Mouse (Mus musculus) midbrain, postnatal 0 days (tissue): ENCODE results near the gene Gm10964. TPM values are rescaled to one million over a fixed set of nuclear protein-coding genes. Genes with fewer than 3 reads are reported as not detected.

Source experiments
- ATAC-seq: fragments of 200-750 bp; cut with Nextera tagmentation; 2 replicates; pipeline ENCODE4 v1.8.0; 2017; ENCODE audit warnings: moderate number of reproducible peaks, mild to moderate bottlenecking, moderate TSS enrichment, moderate library complexity; ENCODE audit not compliant: low FRiP score
- DNase-seq: peaks from one replicate; pipeline ENCODE4 v3.0.0-alpha.2; 2015; ENCODE audit warnings: low spot score
- H3K27ac ChIP-seq: fragments of 300-500 bp; sonication (generic); 2 replicates; pipeline ENCODE4 v1.5.1; 2014; ENCODE audit warnings: low read depth, mild to moderate bottlenecking, low read length, mixed read lengths
- H3K27me3 ChIP-seq: fragments of 300-500 bp; sonication (generic); 2 replicates; pipeline ENCODE4 v1.6.1; 2014; ENCODE audit warnings: low read length, control low read depth, mixed read lengths; ENCODE audit not compliant: insufficient read depth
- H3K36me3 ChIP-seq: fragments of 300-500 bp; sonication (generic); 2 replicates; pipeline ENCODE4 v1.6.1; 2014; ENCODE audit warnings: low read length, control low read depth, mixed read lengths; ENCODE audit not compliant: insufficient read depth
- H3K4me1 ChIP-seq: fragments of 300-500 bp; sonication (generic); 2 replicates; pipeline ENCODE4 v1.6.1; 2014; ENCODE audit warnings: mild to moderate bottlenecking, control low read depth, antibody characterized with exemption, low read length, mixed read lengths; ENCODE audit not compliant: insufficient read depth
- H3K4me2 ChIP-seq: fragments of 300-500 bp; sonication (generic); 2 replicates; pipeline ENCODE4 v1.6.1; 2014; ENCODE audit warnings: low read depth, mild to moderate bottlenecking, low read length, mixed read lengths; ENCODE audit not compliant: poor library complexity, severe bottlenecking
- H3K4me3 ChIP-seq: fragments of 300-500 bp; sonication (generic); 2 replicates; pipeline ENCODE4 v1.5.1; 2014; ENCODE audit warnings: low read depth, mild to moderate bottlenecking, low read length, moderate library complexity
- H3K9ac ChIP-seq: fragments of 300-500 bp; sonication (generic); replicated peaks from 2 replicates; pipeline ENCODE4 v1.6.1; 2014; ENCODE audit warnings: mild to moderate bottlenecking, low read length, moderate library complexity, mixed read lengths; ENCODE audit not compliant: poor library complexity, severe bottlenecking
- H3K9me3 ChIP-seq: fragments of 300-500 bp; sonication (generic); 2 replicates; pipeline ENCODE4 v1.6.1; 2016; ENCODE audit warnings: low read length, control low read depth
- CTCF ChIP-seq: IDR thresholded peaks from 2 replicates; pipeline ENCODE4 v1.5.1; 2016; ENCODE audit warnings: antibody characterized with exemption, mild to moderate bottlenecking
- WGBS: fragments of 180-500 bp; shearing (Covaris S2); extraction: QIAGEN DNeasy Blood & Tissue Kit; methylation state at CpG from one replicate; pipeline ENCODE4 v1.1.7; 2014; 5-methylcytosine and 5-hydroxymethylcytosine counted together
- polyA plus RNA-seq: library from polyadenylated mRNA; unstranded; fragments of >200 nt; fragmentation: Nextera tagmentation; extraction: Ambion mirVana; gene quantifications from 2 replicates; pipeline ENCODE4 v1.2.1, GENCODE M21; 2015
- total RNA-seq: library from RNA; depleted of rRNA; stranded (reverse); fragments of >200 nt; gene quantifications from 2 replicates; pipeline ENCODE4 v1.2.3, GENCODE M21; 2014

Gene Gm10964
- total and polyA plus RNA-seq, 2 experiments from 2014 or later: not detected

DNA sequence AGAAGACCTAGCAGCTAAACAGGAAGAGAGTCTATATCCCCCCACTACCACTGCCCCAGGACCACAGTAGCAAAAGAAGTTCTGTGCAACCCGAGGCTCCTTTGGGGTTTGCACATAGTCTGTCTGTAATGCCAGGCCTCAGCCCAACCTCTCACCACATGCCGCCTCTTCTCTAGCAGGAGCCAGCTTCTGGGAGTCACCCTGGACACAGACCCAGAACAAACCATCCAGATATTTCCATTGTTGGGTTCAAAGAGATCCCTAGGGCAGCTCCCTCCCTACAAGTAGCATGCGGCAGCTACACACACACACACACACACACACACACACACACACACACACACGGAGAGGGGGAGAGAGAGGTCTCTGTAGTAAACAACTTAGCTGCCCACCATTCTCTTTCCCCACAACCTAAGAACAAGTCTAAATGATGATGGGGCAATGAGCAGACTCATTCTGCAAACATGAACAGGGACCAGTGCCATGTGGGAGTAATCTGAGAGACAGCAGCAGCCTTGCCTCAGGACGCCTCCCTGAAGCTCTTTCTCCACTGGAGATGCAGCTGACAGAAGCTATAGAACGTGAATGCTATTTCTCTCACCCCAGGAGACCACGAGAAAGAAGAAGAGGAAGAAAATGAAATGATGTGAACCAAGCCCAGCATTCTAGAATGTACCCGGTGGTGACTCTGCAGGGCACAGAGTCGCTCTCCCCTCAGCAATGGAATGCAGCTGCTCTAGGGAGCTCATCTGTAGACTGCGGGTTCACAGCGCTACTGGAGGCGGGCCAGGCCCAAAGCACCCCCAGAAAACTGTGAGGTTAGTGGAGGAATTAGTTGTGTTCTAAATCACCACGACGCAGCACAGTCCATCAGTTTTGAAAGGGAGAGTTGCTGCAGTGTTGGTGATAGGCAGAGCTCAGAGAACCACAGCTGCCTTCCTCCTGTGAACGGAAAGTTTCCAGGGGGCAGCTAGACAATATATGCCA, 22.1 kb upstream of the Gm10964 start:
- H3K27ac ChIP-seq: no peak overlapping the region
- H3K4me1 ChIP-seq: no peaks in the 10 kb centered on the region; the same call in 1 of the 2 replicates
- no peak overlapping the region for H3K4me3 ChIP-seq
- H3K4me2 ChIP-seq: no peak overlapping the region
- no peaks in the 10 kb centered on the region for H3K9me3 ChIP-seq
- H3K36me3 ChIP-seq: no peaks in the 10 kb centered on the region
- no peak overlapping the region for H3K9ac ChIP-seq
- TF ChIP-seq CTCF: no peak
- ATAC-seq (no peak), DNase-seq (no peak)
- H3K27me3 ChIP-seq: no peaks in the 10 kb centered on the region
- 38% methylated on average over 15 of the region's 15 CpGs for WGBS

DNA sequence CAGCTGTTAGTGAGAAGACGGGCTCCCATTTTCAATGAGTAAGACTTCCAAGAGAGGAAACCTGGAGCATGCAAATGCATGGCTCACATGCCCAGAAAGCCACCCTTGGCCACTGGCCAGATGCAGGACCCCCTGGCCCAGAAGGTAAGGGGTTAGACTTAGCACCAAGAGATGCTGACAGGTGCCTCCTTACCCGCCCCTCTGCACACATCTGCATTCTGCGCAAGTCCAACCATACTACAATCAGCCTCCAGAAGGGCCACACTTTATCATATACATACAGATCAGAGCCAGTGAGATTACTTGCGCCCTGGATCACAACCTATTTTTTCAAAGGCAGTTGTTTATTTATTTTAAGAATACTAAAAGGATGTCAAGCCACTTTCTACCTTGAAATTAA, 20.4 kb upstream of the Gm10964 start:
- no peaks in the 10 kb centered on the region; the same call in 1 of the 2 replicates for H3K4me1 ChIP-seq
- H3K27ac ChIP-seq: no peak overlapping the region
- H3K9ac ChIP-seq: no peak overlapping the region
- TF ChIP-seq CTCF: no peak
- 90% methylated on average over 4 of the region's 4 CpGs for WGBS
- H3K27me3 ChIP-seq: no peaks in the 10 kb centered on the region
- no peaks in the 10 kb centered on the region for H3K9me3 ChIP-seq
- ATAC-seq (no peak), DNase-seq (no peak)
- H3K36me3 ChIP-seq: no peaks in the 10 kb centered on the region
- H3K4me3 ChIP-seq: no peak overlapping the region
- H3K4me2 ChIP-seq: no peak overlapping the region

DNA sequence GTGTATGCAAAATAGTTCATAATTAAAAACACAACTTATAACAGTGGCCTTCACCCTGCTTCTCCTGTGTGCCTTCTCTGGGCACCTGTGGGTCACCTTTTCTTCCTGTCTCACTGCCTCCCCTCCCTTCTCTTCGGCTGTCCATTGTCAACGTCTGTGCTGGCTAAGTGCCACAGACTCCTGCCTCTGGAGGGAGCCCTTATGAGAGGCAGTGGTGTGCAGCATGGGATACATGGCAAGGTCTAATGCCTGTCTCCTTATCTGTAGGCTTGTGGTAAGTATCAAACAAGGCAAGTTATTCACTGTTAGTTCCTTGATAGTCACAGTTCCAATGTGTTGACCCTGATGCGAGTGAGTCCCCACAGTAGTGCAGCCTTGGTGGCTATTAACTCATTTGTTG, 15.0 kb upstream of the Gm10964 start:
- H3K9me3 ChIP-seq: no peaks in the 10 kb centered on the region
- no peaks in the 10 kb centered on the region for H3K27me3 ChIP-seq
- H3K4me1 ChIP-seq: no peaks in the 10 kb centered on the region; the same call in 1 of the 2 replicates
- H3K36me3 ChIP-seq: no peaks in the 10 kb centered on the region
- no peak overlapping the region for H3K9ac ChIP-seq
- H3K27ac ChIP-seq: no peak overlapping the region
- ATAC-seq: no peak
- H3K4me2 ChIP-seq: no peak overlapping the region
- no peak for TF ChIP-seq CTCF
- H3K4me3 ChIP-seq: no peak overlapping the region
- no peak for DNase-seq
- WGBS: 58% methylated on average over 3 of the region's 3 CpGs

DNA sequence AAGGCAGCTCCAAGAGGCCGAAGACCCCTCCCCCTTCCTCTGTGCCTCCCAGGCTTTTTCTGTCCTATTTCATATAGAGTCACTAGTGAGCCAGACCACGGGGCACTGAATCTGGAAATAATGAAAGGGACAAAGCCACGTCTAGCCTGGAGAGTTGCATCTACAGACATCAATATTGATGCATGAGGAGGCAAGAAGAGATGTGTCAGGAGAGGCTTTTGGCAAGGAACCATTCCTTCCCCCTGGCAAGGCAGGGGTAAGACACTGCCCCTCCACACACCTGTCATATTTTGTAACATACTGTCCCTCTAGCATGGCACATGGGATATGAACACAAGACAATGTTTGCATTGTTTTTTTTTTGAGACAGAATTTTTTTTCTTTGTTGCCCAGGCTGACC, 12.5 kb upstream of the Gm10964 start:
- Histone ChIP-seq H3K4me1 (no peaks in the 10 kb centered on the region), H3K9ac (no peak overlapping the region), H3K4me2 (no peak overlapping the region), H3K27ac (no peak overlapping the region), H3K4me3 (no peak overlapping the region), H3K9me3 (no peaks in the 10 kb centered on the region), H3K27me3 (no peaks in the 10 kb centered on the region), H3K36me3 (no peaks in the 10 kb centered on the region)
- no peak for TF ChIP-seq CTCF
- no peak for ATAC-seq
- DNase-seq: no peak
- WGBS: 35% methylated on average over 3 of the region's 3 CpGs

DNA sequence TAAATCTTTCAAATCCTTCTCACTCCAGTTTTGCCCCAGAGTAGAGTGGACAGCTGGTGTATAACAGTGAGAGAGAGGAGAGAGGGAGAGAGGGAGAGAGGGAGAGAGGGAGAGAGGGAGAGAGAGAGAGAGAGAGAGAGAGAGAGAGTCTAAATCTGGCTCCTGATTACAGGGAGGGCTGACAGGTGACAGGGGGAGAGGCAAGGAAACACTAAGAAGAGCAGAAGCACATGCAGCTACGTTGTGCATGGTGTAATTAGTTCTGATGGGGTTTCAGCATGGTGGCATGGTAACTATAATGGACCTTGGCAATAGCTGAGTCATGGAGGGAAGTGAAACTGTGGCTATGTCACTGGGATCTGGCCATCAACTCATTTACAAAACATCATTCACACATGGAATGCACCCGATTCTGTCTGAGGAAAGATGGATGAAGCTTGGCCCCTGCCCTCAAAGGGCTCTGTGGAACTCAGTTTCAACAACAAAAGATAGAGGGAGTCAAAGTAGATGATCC, 11.3 kb upstream of the Gm10964 start:
- DNase-seq (no peak), ATAC-seq (no peak)
- H3K9ac ChIP-seq: no peak overlapping the region
- TF ChIP-seq CTCF: no peak
- no peak overlapping the region for H3K27ac ChIP-seq
- H3K27me3 ChIP-seq: no peaks in the 10 kb centered on the region
- no peak overlapping the region for H3K4me3 ChIP-seq
- WGBS: 60% methylated on average over 2 of the region's 2 CpGs
- H3K9me3 ChIP-seq: no peaks in the 10 kb centered on the region
- 0 out of 2 replicates have a peak, but pooled peaks cover under 1% of the 10 kb centered on the region for H3K4me1 ChIP-seq
- no peak overlapping the region for H3K4me2 ChIP-seq
- H3K36me3 ChIP-seq: no peaks in the 10 kb centered on the region

DNA sequence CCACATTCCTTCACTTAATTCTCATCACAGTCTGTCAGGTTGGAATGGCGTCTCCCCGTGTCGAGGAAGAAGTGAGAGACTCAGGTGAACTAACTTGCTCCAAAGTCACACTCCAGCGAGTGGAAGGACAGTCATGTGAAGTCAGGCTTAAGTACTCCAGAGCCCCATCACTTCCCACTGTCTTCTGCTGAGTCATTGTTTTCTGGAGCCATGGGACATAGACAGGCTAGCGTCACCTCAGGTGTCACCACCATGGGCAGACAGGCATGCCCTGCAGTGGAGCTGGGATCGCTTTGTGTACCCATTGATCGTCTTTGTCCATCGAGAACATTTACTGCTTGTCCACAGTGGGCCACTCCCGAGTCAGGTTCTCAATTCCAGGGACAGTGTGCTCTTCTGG, 9.3 kb upstream of the Gm10964 start:
- H3K4me3 ChIP-seq: no peak overlapping the region
- TF ChIP-seq CTCF: no peak
- no peak overlapping the region for H3K9ac ChIP-seq
- 94% methylated on average over 9 of the region's 9 CpGs for WGBS
- ATAC-seq: no peak
- no peak overlapping the region for H3K27ac ChIP-seq
- peaks cover 16% of the 10 kb centered on the region; the same call in 1 of the 2 replicates for H3K4me1 ChIP-seq
- H3K27me3 ChIP-seq: no peaks in the 10 kb centered on the region
- H3K4me2 ChIP-seq: no peak overlapping the region
- no peaks in the 10 kb centered on the region for H3K9me3 ChIP-seq
- no peaks in the 10 kb centered on the region for H3K36me3 ChIP-seq
- no peak for DNase-seq
